Mouse (Mus musculus) neural tube, embryonic 11.5 days (tissue): ENCODE results near the gene Akain1. TPM values are rescaled to one million over a fixed set of nuclear protein-coding genes. Genes with fewer than 3 reads are reported as not detected.

Experiments used
- ATAC-seq: fragments of 200-750 bp; cut with Nextera tagmentation; 2 replicates; pipeline ENCODE4 v1.8.0; 2017; ENCODE audit warnings: moderate number of reproducible peaks, mild to moderate bottlenecking, moderate TSS enrichment, moderate library complexity; ENCODE audit not compliant: insufficient read depth, low FRiP score, low TSS enrichment
- DNase-seq: peaks from one replicate; pipeline ENCODE4 v3.0.0-alpha.2; 2015; ENCODE audit warnings: low spot score
- H3K27ac ChIP-seq: fragments of 300-500 bp; sonication (generic); 2 replicates; pipeline ENCODE4 v1.5.1; 2014; ENCODE audit warnings: low read depth, mild to moderate bottlenecking, low read length
- H3K27me3 ChIP-seq: fragments of 300-500 bp; sonication (generic); 2 replicates; pipeline ENCODE4 v1.6.1; 2014; ENCODE audit warnings: mild to moderate bottlenecking, low read length, mixed read lengths; ENCODE audit not compliant: control insufficient read depth, insufficient read depth
- H3K36me3 ChIP-seq: fragments of 300-500 bp; sonication (generic); 2 replicates; pipeline ENCODE4 v1.6.1; 2014; ENCODE audit warnings: mild to moderate bottlenecking, low read length, moderate library complexity, mixed read lengths; ENCODE audit not compliant: control insufficient read depth, insufficient read depth
- H3K4me1 ChIP-seq: fragments of 300-500 bp; sonication (generic); 2 replicates; pipeline ENCODE4 v1.6.1; 2014; ENCODE audit warnings: low read length, mixed read lengths; ENCODE audit not compliant: control insufficient read depth, insufficient read depth
- H3K4me2 ChIP-seq: fragments of 300-500 bp; sonication (generic); 2 replicates; pipeline ENCODE4 v1.6.1; 2014; ENCODE audit warnings: low read depth, mild to moderate bottlenecking, moderate library complexity
- H3K4me3 ChIP-seq: fragments of 300-500 bp; sonication (generic); 2 replicates; pipeline ENCODE4 v1.5.1; 2014; ENCODE audit warnings: low read depth, low read length
- H3K9ac ChIP-seq: fragments of 300-500 bp; sonication (generic); 2 replicates; pipeline ENCODE4 v1.6.1; 2014; ENCODE audit warnings: mild to moderate bottlenecking, low read length
- H3K9me3 ChIP-seq: fragments of 300-500 bp; sonication (generic); 2 replicates; pipeline ENCODE4 v1.6.1; 2016; ENCODE audit warnings: low read length; ENCODE audit not compliant: control insufficient read depth
- WGBS: fragments of 180-500 bp; shearing (Covaris S2); extraction: QIAGEN DNeasy Blood & Tissue Kit; methylation state at CpG from one replicate; pipeline ENCODE4 v1.1.7; 2014; 5-methylcytosine and 5-hydroxymethylcytosine counted together
- polyA plus RNA-seq: library from polyadenylated mRNA; unstranded; fragments of >200 nt; fragmentation: Nextera tagmentation; extraction: Ambion mirVana; gene quantifications from 2 replicates; pipeline ENCODE4 v1.2.1, GENCODE M21; 2014

Akain1 gene
- polyA plus RNA-seq = 0.27 and 0.32 TPM in 2 replicates

- peaks cover 6% of the 10 kb centered on the region; the same call in 1 of the 2 replicates for H3K4me1 ChIP-seq
- no peak within 1 kb of the TSS for H3K27ac ChIP-seq
- H3K4me2 ChIP-seq = peak within 1 kb of the TSS; percentile 69
- peak within 1 kb of the TSS; percentile 39 for H3K4me3 ChIP-seq
- no peak within 1 kb of the TSS for H3K9ac ChIP-seq
- peaks cover 42% of the 10 kb centered on the region for H3K27me3 ChIP-seq
- no peaks in the 10 kb centered on the region for H3K36me3 ChIP-seq
- no peaks in the 10 kb centered on the region for H3K9me3 ChIP-seq
- peak; percentile 87 for DNase-seq
- ATAC-seq = peak; percentile 86
- 1% methylated on average over 30 of the region's 44 CpGs for WGBS
Observed at GRCm38 (mm10) chr17:69438990-69439491, at the start of gene Akain1. Gene Akain1 (plus strand): TSS chr17:69439326.

DNA sequence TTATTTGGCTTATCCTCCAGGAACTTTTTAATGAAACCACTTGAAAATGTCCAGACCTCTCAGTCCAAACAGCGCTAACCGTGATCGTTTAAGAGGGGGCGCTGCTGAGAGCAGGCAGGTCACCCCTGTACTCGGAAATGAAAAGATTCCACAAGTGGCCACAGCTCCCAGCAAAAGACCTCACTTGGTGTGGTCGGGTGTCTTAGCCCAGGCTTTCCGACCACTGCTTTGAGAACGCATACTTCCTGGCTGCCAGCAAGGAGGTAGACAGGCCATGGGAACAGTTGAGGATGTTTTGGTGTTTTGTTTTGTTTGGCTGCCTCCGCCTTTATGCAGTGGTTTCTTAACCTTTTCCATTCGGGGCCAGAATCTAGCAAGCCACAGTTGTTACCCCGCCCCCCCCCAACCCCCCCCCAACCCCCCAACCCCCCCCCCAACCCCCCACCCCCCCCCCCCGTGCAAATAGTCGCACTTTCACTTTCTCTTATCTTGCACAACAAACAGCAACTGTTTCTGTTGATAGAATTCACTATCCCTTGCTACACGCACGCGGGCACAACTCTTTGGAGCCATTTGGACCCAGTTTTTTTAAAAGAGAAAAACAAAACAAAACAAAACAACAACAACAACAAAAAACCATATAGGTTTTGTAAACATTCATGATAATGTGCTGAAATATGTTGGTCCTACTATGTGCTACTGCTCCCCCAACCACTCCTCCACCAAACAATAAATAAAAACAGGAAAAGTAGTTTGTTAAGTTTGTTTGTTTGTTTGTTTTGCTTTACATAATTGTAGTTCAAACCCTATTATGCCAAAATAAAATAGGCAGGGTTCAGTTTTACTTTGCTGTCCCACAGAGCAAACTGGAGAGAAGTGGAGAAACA is 42.7 kb upstream of the Akain1 start:
- no peaks in the 10 kb centered on the region for H3K4me1 ChIP-seq
- H3K27ac ChIP-seq = no peak overlapping the region
- no peaks in the 10 kb centered on the region for H3K27me3 ChIP-seq
- WGBS = 58% methylated on average over 15 of the region's 16 CpGs
- H3K4me3 ChIP-seq = no peak overlapping the region
- H3K9me3 ChIP-seq = no peaks in the 10 kb centered on the region
- no peak overlapping the region for H3K9ac ChIP-seq
- H3K36me3 ChIP-seq = no peaks in the 10 kb centered on the region
- DNase-seq (no peak), ATAC-seq (no peak)
- H3K4me2 ChIP-seq = no peak overlapping the region

DNA sequence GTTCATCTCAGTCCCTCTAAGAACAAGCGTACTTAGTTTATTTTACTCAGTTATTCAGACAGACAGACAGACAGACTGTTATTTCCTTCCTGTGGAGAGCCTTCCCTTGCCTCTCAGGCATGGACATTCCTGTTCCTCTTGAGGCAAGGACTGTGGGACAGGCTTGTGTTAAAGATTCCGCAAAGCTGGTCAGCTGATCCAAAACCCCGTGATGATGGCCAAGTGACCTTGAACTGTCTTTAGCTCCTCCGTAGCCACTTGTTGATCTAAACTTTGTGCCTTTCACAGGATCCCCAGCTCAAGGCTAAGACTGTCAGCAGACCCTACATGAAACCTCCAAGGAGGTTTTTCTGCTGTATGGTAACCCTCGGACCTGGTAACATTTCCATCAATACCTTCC is 42.0 kb upstream of the Akain1 start:
- H3K27ac ChIP-seq = no peak overlapping the region
- H3K9ac ChIP-seq = no peak overlapping the region
- DNase-seq (no peak), ATAC-seq (no peak)
- WGBS = 70% methylated on average over 5 of the region's 5 CpGs
- no peaks in the 10 kb centered on the region for H3K4me1 ChIP-seq
- H3K4me3 ChIP-seq = no peak overlapping the region
- H3K4me2 ChIP-seq = no peak overlapping the region
- no peaks in the 10 kb centered on the region for H3K27me3 ChIP-seq
- no peaks in the 10 kb centered on the region for H3K36me3 ChIP-seq
- H3K9me3 ChIP-seq = no peaks in the 10 kb centered on the region

GRCm38 (mm10) chr17:69398092-69398491 is 41.0 kb upstream of the Akain1 start:
- Histone ChIP-seq H3K4me3 (no peak overlapping the region), H3K27ac (no peak overlapping the region), H3K4me2 (no peak overlapping the region), H3K36me3 (no peaks in the 10 kb centered on the region), H3K4me1 (no peaks in the 10 kb centered on the region), H3K9me3 (no peaks in the 10 kb centered on the region), H3K9ac (no peak overlapping the region), H3K27me3 (no peaks in the 10 kb centered on the region)
- ATAC-seq (no peak), DNase-seq (no peak)

DNA sequence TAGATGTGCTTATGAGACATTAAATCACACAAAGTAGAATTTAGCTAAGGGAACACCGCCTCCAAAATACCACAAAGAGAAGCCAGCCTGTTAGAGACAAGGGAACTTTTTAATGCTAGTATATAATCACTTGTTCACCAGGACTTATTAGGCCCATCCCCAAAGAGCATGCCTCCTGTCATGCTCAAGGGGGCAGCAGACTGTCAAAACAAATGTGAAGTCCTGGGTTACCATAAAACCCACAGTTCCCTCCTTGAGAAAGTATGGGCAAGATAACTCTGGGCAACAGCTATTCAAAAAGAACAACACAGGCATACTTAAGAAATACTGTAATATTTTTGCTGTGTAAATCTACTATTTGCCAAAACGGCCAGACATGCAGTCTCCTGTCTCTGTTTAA is 38.0 kb upstream of the Akain1 start:
- Histone ChIP-seq H3K4me3 (no peak overlapping the region), H3K27ac (no peak overlapping the region), H3K4me1 (no peaks in the 10 kb centered on the region), H3K36me3 (no peaks in the 10 kb centered on the region), H3K27me3 (no peaks in the 10 kb centered on the region), H3K4me2 (no peak overlapping the region), H3K9ac (no peak overlapping the region), H3K9me3 (no peaks in the 10 kb centered on the region)
- 83% methylated on average over 2 of the region's 2 CpGs for WGBS
- DNase-seq (no peak), ATAC-seq (no peak)

- H3K27ac ChIP-seq = no peak overlapping the region
- peaks cover 4% of the 10 kb centered on the region; the same call in 1 of the 2 replicates for H3K4me1 ChIP-seq
- H3K4me3 ChIP-seq = peak overlapping the region; percentile 78; the same call in 1 of the 2 replicates
- H3K9me3 ChIP-seq = no peaks in the 10 kb centered on the region
- H3K4me2 ChIP-seq = peak overlapping the region; percentile 55
- ATAC-seq (no peak), DNase-seq (no peak)
- no peaks in the 10 kb centered on the region for H3K36me3 ChIP-seq
- no peaks in the 10 kb centered on the region for H3K27me3 ChIP-seq
- no peak overlapping the region for H3K9ac ChIP-seq
Observed at GRCm38 (mm10) chr17:69416163-69416562, 23.0 kb upstream of the Akain1 start.

DNA sequence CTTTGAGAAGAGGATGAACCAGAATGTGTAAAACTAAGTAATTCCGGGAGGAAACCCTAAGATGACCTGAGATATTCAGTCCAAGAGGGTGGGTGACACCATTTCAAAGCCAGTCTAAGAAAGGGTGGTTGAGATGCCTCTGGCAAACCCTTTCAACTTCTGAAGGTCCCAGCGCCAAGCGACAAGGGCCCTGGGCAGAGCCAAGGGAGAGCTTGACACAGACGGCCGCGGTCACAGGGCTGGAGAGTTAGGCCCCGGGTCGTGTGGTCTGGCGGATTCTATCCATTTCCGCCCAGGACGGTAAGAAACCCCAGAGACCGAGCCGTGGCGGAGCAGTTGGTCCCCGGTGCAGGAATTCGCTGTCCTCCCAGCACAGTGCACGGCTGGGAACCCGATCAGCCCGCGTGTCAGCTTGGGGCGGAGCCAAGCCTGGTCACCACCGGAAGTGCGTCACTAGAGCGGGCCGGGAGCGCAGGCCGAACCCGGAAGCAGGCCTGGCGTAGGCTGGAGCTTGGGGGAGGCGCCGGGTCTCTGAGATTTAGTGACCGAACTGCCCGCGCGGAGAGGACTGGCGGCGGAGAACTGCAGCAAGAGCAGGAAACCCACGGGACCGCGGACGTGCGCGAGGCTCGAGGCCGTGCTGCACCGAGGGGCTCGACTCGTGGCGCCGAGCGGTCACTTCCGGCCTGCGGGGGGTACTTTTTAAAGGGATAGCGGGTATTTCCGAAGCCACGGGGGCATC is 22.0 kb upstream of the Akain1 start:
- Histone ChIP-seq H3K9me3 (no peaks in the 10 kb centered on the region), H3K4me3 (peak overlapping the region; percentile 78), H3K4me1 (peaks cover 4% of the 10 kb centered on the region; the same call in 1 of the 2 replicates), H3K27me3 (no peaks in the 10 kb centered on the region), H3K4me2 (peak overlapping the region; percentile 55), H3K36me3 (no peaks in the 10 kb centered on the region), H3K9ac (peak overlapping the region; percentile 87), H3K27ac (peak overlapping the region; percentile 89)
- 0% methylated on average over 55 of the region's 56 CpGs for WGBS
- DNase-seq (peak; percentile 96), ATAC-seq (peak; percentile 100)

DNA sequence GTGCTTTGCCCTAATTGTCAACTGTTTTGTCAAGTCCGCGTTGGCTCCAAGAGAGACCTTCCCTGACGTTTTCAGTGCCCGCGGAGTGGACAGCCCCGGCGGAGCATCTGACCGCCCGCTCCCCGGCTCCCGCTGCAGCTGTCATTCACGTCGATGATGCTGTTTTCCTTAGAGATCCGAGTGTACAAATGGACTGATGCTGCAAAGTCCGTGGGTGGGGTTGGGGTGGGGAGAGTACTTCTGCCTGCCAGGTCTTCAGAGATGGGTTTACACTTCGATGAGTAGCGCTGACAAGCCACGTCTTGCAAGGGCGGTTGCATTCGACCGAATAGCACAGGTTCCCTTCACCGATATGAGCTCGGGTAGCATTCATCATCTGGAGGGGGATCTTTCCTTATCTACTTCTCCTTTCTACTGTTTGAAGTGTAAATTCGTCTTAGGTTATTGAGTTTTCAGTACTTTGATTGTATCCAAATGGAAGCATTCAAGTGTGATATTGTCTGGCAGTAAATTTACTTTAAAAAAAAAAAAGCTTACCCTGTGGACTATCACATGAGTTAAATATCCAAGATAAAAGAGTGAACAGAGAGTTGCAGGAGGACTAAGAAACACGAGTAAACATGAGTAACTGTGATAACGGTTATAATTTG is 21.3 kb upstream of the Akain1 start:
- Histone ChIP-seq H3K4me1 (peaks cover 4% of the 10 kb centered on the region; the same call in 1 of the 2 replicates), H3K27ac (peak overlapping the region; percentile 89; the same call in 1 of the 2 replicates), H3K9me3 (no peaks in the 10 kb centered on the region), H3K4me3 (peak overlapping the region; percentile 78), H3K9ac (peak overlapping the region; percentile 87), H3K36me3 (no peaks in the 10 kb centered on the region), H3K27me3 (no peaks in the 10 kb centered on the region), H3K4me2 (peak overlapping the region; percentile 55)
- ATAC-seq (no peak; the same call in 1 of the 2 replicates), DNase-seq (no peak)
- 4% methylated on average over 26 of the region's 26 CpGs for WGBS
